Mouse (Mus musculus) cerebellum, adult 2 months (tissue): Measurements from ENCODE around the gene Dppa5a. TPM values are rescaled to one million over a fixed set of nuclear protein-coding genes. Genes with fewer than 3 reads are reported as not detected.

Experiments
- DNase-seq, 2 experiments: peaks; one replicate each; pipeline ENCODE4 v3.0.0; 2021
- H3K27ac ChIP-seq: fragments of 200-500 bp; 2 replicates; pipeline ENCODE4 v1.5.1; 2012; ENCODE audit warnings: low read length, control low read depth, inconsistent platforms; ENCODE audit not compliant: insufficient read depth
- H3K27me3 ChIP-seq: fragments of 200-500 bp; 2 replicates; pipeline ENCODE4 v1.6.1; 2012; ENCODE audit warnings: inconsistent platforms, mild to moderate bottlenecking, low read length, moderate library complexity; ENCODE audit not compliant: control insufficient read depth, insufficient read depth
- H3K4me1 ChIP-seq: fragments of 200-500 bp; 2 replicates; pipeline ENCODE4 v1.6.1; 2011; ENCODE audit warnings: low read length; ENCODE audit not compliant: control insufficient read depth, insufficient read depth
- H3K4me3 ChIP-seq: fragments of 200-500 bp; replicated peaks from 2 replicates; pipeline ENCODE3; 2011; ENCODE audit warnings: mild to moderate bottlenecking, low read depth, low read length, control low read depth; ENCODE audit not compliant: insufficient read depth
- CTCF ChIP-seq: fragments of 200-500 bp; IDR thresholded peaks from 2 replicates; pipeline ENCODE4 v1.5.1; 2011; ENCODE audit warnings: low read depth, mild to moderate bottlenecking, control low read depth, low read length, moderate library complexity, borderline replicate concordance; ENCODE audit not compliant: insufficient read depth
- POLR2A ChIP-seq: fragments of 200-500 bp; IDR thresholded peaks from 2 replicates; pipeline ENCODE4 v1.6.1; 2011; ENCODE audit warnings: low read length, control low read depth, borderline replicate concordance; ENCODE audit not compliant: insufficient read depth
- WGBS: fragments of 180-500 bp; shearing (Covaris S2); methylation state at CpG from one replicate; pipeline ENCODE4 v1.1.7; 2018; 5-methylcytosine and 5-hydroxymethylcytosine counted together
- polyA plus RNA-seq: library from polyadenylated mRNA; depleted of rRNA; stranded (reverse); fragments of >200 nt; gene quantifications from 2 replicates; pipeline ENCODE4 v1.2.3, GENCODE M21; 2012

Gene Dppa5a
- polyA plus RNA-seq, 1 experiment: 0.41 TPM

DNA sequence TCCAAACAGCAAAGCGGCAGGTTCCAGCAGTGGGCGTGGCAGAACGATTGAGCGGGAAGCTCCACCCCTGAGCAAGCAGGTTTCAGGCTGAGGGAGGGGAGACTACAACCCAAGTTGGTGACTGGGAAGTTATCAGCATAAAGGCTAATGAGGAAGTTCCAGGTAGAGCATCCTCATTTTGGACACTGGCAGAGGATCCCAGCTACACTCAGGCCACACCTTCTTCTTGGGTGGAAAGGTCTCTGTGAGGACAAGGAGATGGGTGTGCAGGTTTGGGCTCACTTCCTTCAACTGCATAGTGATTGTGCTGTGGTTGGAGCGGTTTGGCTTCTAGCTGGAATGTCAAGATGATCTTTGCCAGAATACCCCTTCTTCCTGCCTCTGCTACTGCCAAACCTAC lies 22.0 kb upstream of the Dppa5a start:
- H3K27me3 ChIP-seq: no peaks in the 10 kb centered on the region; the same call in 1 of the 2 replicates
- TF ChIP-seq CTCF (no peak), POLR2A (no peak)
- H3K27ac ChIP-seq: no peak overlapping the region
- DNase-seq: no peak
- no peaks in the 10 kb centered on the region for H3K4me1 ChIP-seq
- H3K4me3 ChIP-seq: no peak overlapping the region
- WGBS: 63% methylated on average over 5 of the region's 5 CpGs

DNA sequence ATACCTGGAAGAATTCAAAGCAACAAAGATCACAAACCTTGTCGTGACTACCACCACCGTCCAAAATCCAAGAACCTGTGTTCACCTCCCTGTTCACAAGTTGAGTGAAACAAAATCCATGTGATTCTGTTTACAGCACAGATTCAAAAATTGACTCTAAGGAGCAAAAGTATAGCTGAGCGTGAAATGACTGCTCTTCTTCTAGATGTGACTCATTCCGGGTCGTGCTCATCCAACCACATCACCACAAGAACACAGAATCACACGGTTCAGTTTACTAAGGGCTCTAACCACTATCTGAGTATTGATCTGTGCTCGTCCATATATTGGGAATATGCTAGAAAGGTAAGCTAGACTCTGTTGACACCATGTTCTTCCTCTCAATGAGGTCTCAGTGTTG lies 19.0 kb upstream of the Dppa5a start:
- no peak overlapping the region for H3K27ac ChIP-seq
- no peaks in the 10 kb centered on the region for H3K27me3 ChIP-seq
- WGBS: 86% methylated on average over 7 of the region's 7 CpGs
- no peak overlapping the region for H3K4me3 ChIP-seq
- TF ChIP-seq CTCF (no peak), POLR2A (no peak)
- no peaks in the 10 kb centered on the region for H3K4me1 ChIP-seq
- no peak for DNase-seq

DNA sequence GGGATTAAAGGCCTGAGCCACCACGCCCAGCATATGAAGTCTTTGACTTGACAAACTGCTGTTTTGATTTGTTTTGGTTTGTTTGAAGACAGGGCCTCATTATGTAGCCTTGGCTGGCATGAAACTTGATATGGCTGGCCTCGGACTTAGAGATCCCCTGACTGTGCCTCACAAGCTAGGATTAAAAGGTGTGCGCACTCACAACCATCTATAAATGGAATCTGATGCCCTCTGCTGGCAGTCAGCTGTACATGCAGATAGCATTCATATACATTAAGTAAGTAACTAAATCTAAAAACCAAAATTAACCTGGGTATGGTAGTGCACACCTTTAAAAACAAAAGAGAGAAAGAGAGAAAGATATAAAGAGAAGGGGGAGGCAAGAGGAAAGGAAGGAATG lies 17.9 kb upstream of the Dppa5a start:
- TF ChIP-seq CTCF: no peak
- TF ChIP-seq POLR2A: no peak
- no peaks in the 10 kb centered on the region for H3K4me1 ChIP-seq
- no peak overlapping the region for H3K4me3 ChIP-seq
- DNase-seq: no peak
- no peak overlapping the region for H3K27ac ChIP-seq
- WGBS: 54% methylated on average over 3 of the region's 3 CpGs
- H3K27me3 ChIP-seq: no peaks in the 10 kb centered on the region

DNA sequence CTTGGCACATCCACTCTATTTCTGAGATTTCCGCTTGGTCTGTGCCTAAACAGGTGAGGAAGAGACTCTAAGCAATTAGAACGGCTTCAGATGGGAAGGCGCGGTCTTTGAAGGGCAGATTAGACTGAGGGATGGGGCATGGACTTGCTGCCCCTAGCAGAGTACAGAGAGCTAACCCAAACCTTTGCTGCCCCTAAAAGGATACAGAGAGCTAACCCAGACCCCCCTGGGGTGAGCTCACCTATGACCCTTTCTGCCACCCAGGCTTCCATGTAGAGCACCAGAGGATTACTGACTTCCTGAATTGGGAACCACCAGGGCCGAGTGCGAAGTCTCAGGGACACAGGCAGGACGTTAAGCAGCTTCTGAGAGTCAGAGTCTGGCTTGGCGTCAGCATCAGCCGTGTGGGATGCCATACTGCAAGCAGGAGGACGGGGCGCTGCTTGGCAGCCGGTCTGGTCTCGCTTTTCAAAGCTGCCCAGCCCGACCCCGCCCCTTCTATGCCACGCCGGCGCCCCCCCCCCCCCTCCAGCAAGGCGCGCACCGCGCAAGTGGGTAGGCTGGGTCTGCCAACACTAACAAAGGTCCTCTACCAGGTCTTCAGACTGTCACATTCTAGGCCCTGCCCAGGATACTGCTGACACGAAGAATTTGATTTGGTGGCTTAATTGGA lies 10.3 kb upstream of the Dppa5a start, which contains the start of gene Ooep:
Ooep (minus strand) TSS at position 613 of the 673 bp plus-strand sequence.
- H3K27ac ChIP-seq: no peak within 1 kb of the TSS
- DNase-seq: no peak
- WGBS: 2% methylated on average over 23 of the region's 23 CpGs
- no peaks in the 10 kb centered on the region for H3K27me3 ChIP-seq
- H3K4me1 ChIP-seq: no peaks in the 10 kb centered on the region
- TF ChIP-seq POLR2A (no peak), CTCF (no peak)
- H3K4me3 ChIP-seq: no peak within 1 kb of the TSS

DNA sequence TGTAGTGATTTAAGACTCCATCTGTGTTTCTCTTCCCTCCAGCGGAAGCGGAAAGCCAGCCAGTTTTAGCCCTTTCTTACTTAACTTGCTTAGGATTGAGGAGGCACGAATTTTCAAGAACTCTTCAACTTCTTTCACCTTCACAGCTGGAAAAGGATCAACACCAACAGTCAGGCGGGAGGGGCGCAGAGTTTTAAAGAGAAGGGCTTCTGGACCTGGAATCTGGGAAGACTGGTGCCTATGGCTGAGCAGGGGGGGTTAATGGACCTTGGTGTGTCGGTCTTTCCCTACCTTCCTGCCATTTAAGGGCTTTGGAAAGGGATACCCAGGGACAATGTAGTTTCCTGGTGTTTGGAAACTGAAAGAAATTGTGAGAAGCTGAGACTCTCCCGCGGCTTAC lies 9.6 kb upstream of the Dppa5a start:
- 52% methylated on average over 8 of the region's 8 CpGs for WGBS
- TF ChIP-seq CTCF (no peak), POLR2A (no peak)

DNA sequence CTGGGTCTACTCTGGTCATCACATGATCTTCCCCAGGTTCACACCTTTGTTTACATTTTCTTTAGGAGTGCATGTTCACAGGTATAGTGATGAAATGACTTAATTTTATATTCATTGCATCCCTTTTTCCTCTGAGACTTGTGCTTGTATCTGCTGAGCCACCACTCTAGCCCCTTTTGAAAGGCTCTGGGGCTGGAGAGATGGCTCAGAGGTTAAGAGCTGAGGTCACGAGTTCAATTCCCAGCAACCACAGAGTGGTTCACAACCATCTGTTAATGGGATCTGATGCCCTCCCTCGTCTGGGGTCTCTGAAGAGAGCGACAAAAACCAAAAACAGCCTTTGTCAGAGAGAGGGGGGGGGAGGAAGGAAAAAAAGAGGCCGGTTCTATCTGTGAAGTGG lies 7.5 kb upstream of the Dppa5a start:
- 94% methylated on average over 4 of the region's 4 CpGs for WGBS
- H3K27ac ChIP-seq: no peak overlapping the region
- no peaks in the 10 kb centered on the region for H3K4me1 ChIP-seq
- TF ChIP-seq POLR2A: no peak
- no peak for TF ChIP-seq CTCF
- H3K4me3 ChIP-seq: no peak overlapping the region
- no peaks in the 10 kb centered on the region for H3K27me3 ChIP-seq
- DNase-seq: no peak

More for the DNA sequence above, 9.6 kb upstream of the Dppa5a start:
- Histone ChIP-seq H3K4me1 (no peaks in the 10 kb centered on the region), H3K27me3 (no peaks in the 10 kb centered on the region), H3K27ac (no peak overlapping the region), H3K4me3 (no peak overlapping the region)
- no peak for DNase-seq

DNA sequence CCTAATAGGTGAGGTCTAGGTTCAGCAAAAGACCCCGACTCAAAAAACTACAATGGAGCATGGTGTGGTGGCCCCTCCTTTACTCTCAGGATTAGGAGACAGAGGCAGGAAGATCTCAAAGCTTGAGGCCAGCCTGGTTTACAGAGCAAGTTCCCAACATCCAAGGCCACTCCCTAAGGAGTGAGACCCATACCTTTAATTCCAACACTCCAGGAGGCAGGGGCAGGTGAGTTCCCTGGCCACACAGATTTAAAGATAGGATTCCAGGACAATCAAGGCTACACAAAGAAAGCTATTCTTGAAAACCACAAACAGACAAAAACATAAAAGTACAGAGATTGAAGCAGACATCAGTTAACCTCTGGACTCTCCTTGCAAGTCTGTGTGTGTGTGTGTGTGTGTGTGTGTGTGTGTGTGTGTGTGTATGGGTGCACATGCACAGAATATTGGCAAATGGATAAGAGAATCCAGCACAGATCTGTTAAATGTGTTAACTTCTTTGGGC lies 7.0 kb upstream of the Dppa5a start:
- no peaks in the 10 kb centered on the region for H3K27me3 ChIP-seq
- H3K4me1 ChIP-seq: no peaks in the 10 kb centered on the region
- no peak overlapping the region for H3K27ac ChIP-seq
- no peak for DNase-seq
- WGBS: 86% methylated on average over 1 of the region's 1 CpGs
- no peak overlapping the region for H3K4me3 ChIP-seq
- TF ChIP-seq CTCF: no peak
- no peak for TF ChIP-seq POLR2A

DNA sequence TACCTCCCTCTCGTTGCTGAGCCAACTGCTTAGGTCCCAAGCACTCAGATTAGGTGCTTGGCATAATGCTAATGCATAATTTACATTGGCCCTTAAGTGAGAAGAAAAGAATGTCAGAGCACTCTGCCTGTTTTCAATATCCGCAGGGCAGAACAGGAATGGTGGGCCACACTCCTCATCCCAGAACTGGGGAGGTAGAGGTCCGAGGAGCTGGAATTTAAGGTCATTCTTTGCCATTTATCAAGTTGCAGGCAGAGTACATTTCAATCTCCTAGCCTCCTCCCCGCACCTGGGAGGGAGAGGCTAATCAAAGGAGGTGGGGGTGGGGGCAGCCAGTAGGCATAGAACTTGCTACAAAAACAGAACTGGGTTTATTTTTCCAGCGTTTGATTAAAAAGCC lies 6.4 kb upstream of the Dppa5a start:
- 76% methylated on average over 5 of the region's 5 CpGs for WGBS
- Histone ChIP-seq H3K27ac (no peak overlapping the region), H3K4me1 (no peaks in the 10 kb centered on the region), H3K4me3 (no peak overlapping the region), H3K27me3 (no peaks in the 10 kb centered on the region)
- no peak for DNase-seq
- TF ChIP-seq CTCF (no peak), POLR2A (no peak)
